Mouse (Mus musculus) heart, postnatal 0 days (tissue): Measurements from ENCODE around the gene Synpo2l. TPM values are rescaled to one million over a fixed set of nuclear protein-coding genes. Genes with fewer than 3 reads are reported as not detected.
A peak's percentile ranks its signal among the peaks of the same experiment; 100 is the strongest.

Source experiments
- ATAC-seq: fragments of 200-750 bp; cut with Nextera tagmentation; 2 replicates; pipeline ENCODE4 v1.8.0; 2017; ENCODE audit warnings: low read depth, moderate number of reproducible peaks, moderate library complexity; ENCODE audit not compliant: insufficient read depth
- DNase-seq: peaks from one replicate; pipeline ENCODE4 v3.0.0-alpha.2; 2016; ENCODE audit warnings: low spot score
- H3K27ac ChIP-seq: fragments of 300-500 bp; sonication (generic); 2 replicates; pipeline ENCODE4 v1.5.1; 2014; ENCODE audit warnings: low read depth, mild to moderate bottlenecking
- H3K27me3 ChIP-seq: fragments of 300-500 bp; sonication (generic); 2 replicates; pipeline ENCODE4 v1.6.1; 2014; ENCODE audit warnings: low read length, mixed read lengths; ENCODE audit not compliant: control insufficient read depth, insufficient read depth
- H3K36me3 ChIP-seq: fragments of 300-500 bp; sonication (generic); replicated peaks from 2 replicates; pipeline ENCODE4 v1.6.1; 2014; ENCODE audit warnings: low read length, mixed read lengths; ENCODE audit not compliant: control insufficient read depth, insufficient read depth
- H3K4me1 ChIP-seq: fragments of 300-500 bp; sonication (generic); 2 replicates; pipeline ENCODE4 v1.6.1; 2014; ENCODE audit warnings: antibody characterized with exemption; ENCODE audit not compliant: control insufficient read depth, insufficient read depth
- H3K4me2 ChIP-seq: fragments of 300-500 bp; sonication (generic); 2 replicates; pipeline ENCODE4 v1.6.1; 2014; ENCODE audit warnings: low read depth, mild to moderate bottlenecking, low read length, moderate library complexity
- H3K4me3 ChIP-seq: fragments of 300-500 bp; sonication (generic); 2 replicates; pipeline ENCODE4 v1.5.1; 2014; ENCODE audit warnings: low read depth, low read length
- H3K9ac ChIP-seq: fragments of 300-500 bp; sonication (generic); replicated peaks from 2 replicates; pipeline ENCODE4 v1.6.1; 2014; ENCODE audit warnings: low read depth, low read length, mixed read lengths
- H3K9me3 ChIP-seq: fragments of 300-500 bp; sonication (generic); replicated peaks from 2 replicates; pipeline ENCODE4 v1.6.1; 2016; ENCODE audit warnings: low read length; ENCODE audit not compliant: control insufficient read depth
- CTCF ChIP-seq: IDR thresholded peaks from 2 replicates; pipeline ENCODE4 v1.5.1; 2016; ENCODE audit warnings: antibody characterized with exemption, control low read depth, low read depth
- EP300 ChIP-seq: IDR thresholded peaks from 2 replicates; pipeline ENCODE4 v1.6.1; 2016; ENCODE audit warnings: antibody characterized with exemption, low read depth
- WGBS: fragments of 180-500 bp; shearing (Covaris S2); extraction: QIAGEN DNeasy Blood & Tissue Kit; methylation state at CpG from one replicate; pipeline ENCODE4 v1.1.7; 2014; 5-methylcytosine and 5-hydroxymethylcytosine counted together
- polyA plus RNA-seq: library from polyadenylated mRNA; unstranded; fragments of >200 nt; fragmentation: Nextera tagmentation; extraction: Ambion mirVana; gene quantifications from 2 replicates; pipeline ENCODE4 v1.2.1, GENCODE M21; 2015
- total RNA-seq: library from RNA; depleted of rRNA; stranded (reverse); fragments of >200 nt; gene quantifications from 2 replicates; pipeline ENCODE4 v1.2.3, GENCODE M21; 2014; ENCODE audit warnings: low replicate concordance

Gene Synpo2l
- total and polyA plus RNA-seq, 2 experiments from 2014 or later, result 96.8 to 190 TPM

- Histone ChIP-seq H3K4me1 (peaks cover 11% of the 10 kb centered on the region), H3K36me3 (peaks cover 74% of the 10 kb centered on the region), H3K9ac (no peak overlapping the region), H3K27ac (no peak overlapping the region), H3K4me3 (no peak overlapping the region), H3K27me3 (no peaks in the 10 kb centered on the region), H3K4me2 (no peak overlapping the region), H3K9me3 (no peaks in the 10 kb centered on the region)
- no peak for TF ChIP-seq EP300
- TF ChIP-seq CTCF, result no peak
- no peak for DNase-seq
- no peak for ATAC-seq
- 84% methylated on average over 6 of the region's 6 CpGs for WGBS
These were observed 23.6 kb upstream of the Synpo2l start for GRCm38 (mm10) chr14:20691772-20692171.

GRCm38 (mm10) chr14:20689009-20689408, 20.9 kb upstream of the Synpo2l start:
- no peak overlapping the region for H3K4me3 ChIP-seq
- H3K9ac ChIP-seq, result no peak overlapping the region
- WGBS, result 81% methylated on average over 2 of the region's 2 CpGs
- no peak for DNase-seq
- H3K27me3 ChIP-seq, result no peaks in the 10 kb centered on the region
- no peak for TF ChIP-seq CTCF
- no peak for TF ChIP-seq EP300
- H3K9me3 ChIP-seq, result no peaks in the 10 kb centered on the region
- no peak overlapping the region for H3K4me2 ChIP-seq
- H3K4me1 ChIP-seq, result no peaks in the 10 kb centered on the region
- peaks cover 99% of the 10 kb centered on the region for H3K36me3 ChIP-seq
- ATAC-seq, result no peak
- no peak overlapping the region for H3K27ac ChIP-seq

GRCm38 (mm10) chr14:20686576-20686975, 18.4 kb upstream of the Synpo2l start:
- 97% methylated on average over 3 of the region's 3 CpGs for WGBS

DNA sequence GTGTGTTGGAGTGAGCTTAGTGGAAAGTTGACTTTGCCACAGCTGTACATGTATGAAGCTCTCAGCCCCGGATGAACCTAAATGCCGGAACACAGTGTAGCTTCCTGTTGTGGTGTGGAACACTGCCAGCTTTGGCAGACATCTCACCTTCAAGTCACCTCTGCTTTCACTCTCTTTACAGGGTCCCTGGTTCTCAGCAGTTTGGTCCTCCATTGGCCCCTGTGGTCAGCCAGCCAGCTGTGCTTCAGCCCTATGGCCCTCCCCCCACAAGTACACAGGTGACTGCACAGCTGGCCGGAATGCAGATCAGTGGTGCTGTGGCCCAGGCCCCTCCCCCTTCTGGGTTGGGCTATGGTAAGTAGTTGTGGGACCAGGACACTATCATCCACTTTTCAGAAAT, 14.3 kb upstream of the Synpo2l start:
- Histone ChIP-seq H3K27me3 (no peaks in the 10 kb centered on the region), H3K9ac (no peak overlapping the region), H3K36me3 (peaks cover 97% of the 10 kb centered on the region), H3K27ac (peak overlapping the region; percentile 56), H3K4me2 (no peak overlapping the region), H3K4me1 (no peaks in the 10 kb centered on the region; the same call in 1 of the 2 replicates), H3K9me3 (no peaks in the 10 kb centered on the region), H3K4me3 (no peak overlapping the region)
- DNase-seq (peak; percentile 78), ATAC-seq (peak; percentile 74)
- no peak for TF ChIP-seq CTCF
- 10% methylated on average over 3 of the region's 3 CpGs for WGBS

More at GRCm38 (mm10) chr14:20686576-20686975, 18.4 kb upstream of the Synpo2l start:
- H3K9ac ChIP-seq, result no peak overlapping the region
- DNase-seq (no peak), ATAC-seq (no peak)
- no peak overlapping the region for H3K4me2 ChIP-seq
- H3K4me1 ChIP-seq, result no peaks in the 10 kb centered on the region; the same call in 1 of the 2 replicates
- H3K36me3 ChIP-seq, result peaks cover 96% of the 10 kb centered on the region
- H3K4me3 ChIP-seq, result no peak overlapping the region
- no peak overlapping the region for H3K27ac ChIP-seq
- TF ChIP-seq EP300, result no peak
- no peak for TF ChIP-seq CTCF
- no peaks in the 10 kb centered on the region for H3K27me3 ChIP-seq
- no peaks in the 10 kb centered on the region for H3K9me3 ChIP-seq

- H3K27ac ChIP-seq, result peak overlapping the region; percentile 56
- H3K4me3 ChIP-seq, result no peak overlapping the region
- peaks cover 96% of the 10 kb centered on the region for H3K36me3 ChIP-seq
- no peaks in the 10 kb centered on the region for H3K27me3 ChIP-seq
- H3K4me2 ChIP-seq, result no peak overlapping the region
- H3K4me1 ChIP-seq, result no peaks in the 10 kb centered on the region; the same call in 1 of the 2 replicates
- TF ChIP-seq EP300 (no peak), CTCF (no peak)
- H3K9me3 ChIP-seq, result no peaks in the 10 kb centered on the region
- no peak for DNase-seq
- no peak overlapping the region for H3K9ac ChIP-seq
- ATAC-seq, result no peak
- WGBS, result 86% methylated on average over 2 of the region's 2 CpGs
These were observed 13.6 kb upstream of the Synpo2l start for GRCm38 (mm10) chr14:20681742-20682141.

DNA sequence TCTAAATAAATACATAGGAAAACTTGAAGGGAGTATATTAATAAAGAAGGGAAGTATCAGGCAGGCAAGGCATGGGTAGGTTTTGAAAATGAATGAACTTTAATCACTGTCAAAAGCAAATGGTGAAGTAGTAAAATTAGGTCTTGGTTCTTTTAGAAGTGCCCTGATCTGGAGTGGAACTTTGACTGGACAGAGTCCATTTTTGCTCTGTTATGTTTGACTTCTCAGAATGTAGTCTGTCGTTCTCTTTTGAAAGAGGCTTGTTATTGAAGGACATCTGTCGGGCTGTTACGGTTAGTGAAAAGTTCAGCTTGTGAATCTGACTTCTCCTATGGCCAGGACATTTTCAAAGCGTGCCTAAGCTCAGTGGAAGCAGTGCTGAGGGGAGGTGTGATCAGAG, 9.8 kb upstream of the Synpo2l start:
- Histone ChIP-seq H3K27me3 (no peaks in the 10 kb centered on the region), H3K9me3 (no peaks in the 10 kb centered on the region), H3K4me3 (no peak overlapping the region), H3K9ac (no peak overlapping the region), H3K36me3 (peaks cover 67% of the 10 kb centered on the region), H3K4me2 (no peak overlapping the region), H3K4me1 (peaks cover 11% of the 10 kb centered on the region), H3K27ac (no peak overlapping the region)
- 83% methylated on average over 4 of the region's 4 CpGs for whole genome bisulfite sequencing
- TF ChIP-seq EP300, result no peak
- no peak for TF ChIP-seq CTCF
- DNase-seq (no peak), ATAC-seq (no peak)
